Comparison of ENCODE assay signal across 21 mouse cellular contexts in the genomic region with DNA sequence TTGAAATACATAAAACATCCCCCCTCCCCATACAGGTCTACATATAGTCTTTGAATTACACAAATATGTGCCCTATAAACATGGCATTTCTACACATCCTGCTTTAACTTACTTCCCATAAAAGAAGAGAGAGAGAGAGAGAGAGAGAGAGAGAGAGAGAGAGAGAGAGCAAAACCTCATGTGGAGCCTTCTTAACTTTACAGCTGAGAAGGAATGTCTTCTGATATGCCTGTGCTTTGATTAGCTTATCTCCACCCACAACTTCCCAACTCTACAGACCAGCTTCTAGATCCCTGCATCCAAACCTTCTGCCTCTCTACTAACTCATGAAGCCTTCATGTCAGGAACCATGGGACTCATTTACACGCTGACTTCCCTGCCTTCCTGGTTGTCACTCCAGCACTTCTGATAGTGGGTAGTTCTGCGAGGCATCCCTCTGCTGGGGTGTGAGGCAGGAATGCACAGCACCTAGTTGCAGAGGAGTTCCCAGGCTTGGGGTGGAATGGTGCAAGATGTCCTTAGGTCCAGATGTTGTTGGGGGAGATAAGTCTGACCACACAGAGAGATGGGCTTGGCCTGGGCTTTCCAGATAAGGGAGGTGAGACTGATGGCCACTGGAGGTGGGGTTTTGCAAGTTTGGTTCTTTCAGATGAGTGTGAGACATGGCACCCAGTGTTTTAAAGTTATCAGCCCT.
DNase-seq lines count a peak whose midpoint lies in the region; ATAC-seq and TF ChIP-seq lines count a peak whose summit lies in the region.
"Had no signal": no experiment of that assay in that cellular context is flagged by ENCODE, and none has a peak within 500 bp of the region (broad histone marks: within the 10 kb centered on the region; RNA-seq: fewer than 3 reads in every experiment).

No protein-coding gene starts in this region.

- intact Hi-C loops in left cerebral cortex, adult 2 months (cut with DNase I), result no loop called here

- no peaks in the 10 kb centered on the region for H3K9me3 ChIP-seq in embryonic facial prominence, embryonic 11.5 days (replicated peaks; ENCODE audit: control insufficient read depth, low read length)
- H3K9me3 ChIP-seq in embryonic facial prominence, embryonic 10.5 days, result no peaks in the 10 kb centered on the region
- no peaks in the 10 kb centered on the region for H3K9me3 ChIP-seq in midbrain, embryonic 11.5 days (ENCODE audit: control insufficient read depth, low read length)
- H3K9me3 ChIP-seq in midbrain, postnatal 0 days (ENCODE audit: low read length), result no peaks in the 10 kb centered on the region
- H3K9me3 ChIP-seq in liver, embryonic 12.5 days (replicated peaks), result no peaks in the 10 kb centered on the region
- H3K9me3 ChIP-seq: embryonic facial prominence, embryonic 13.5 days; forebrain, embryonic 12.5 days; hindbrain, embryonic 10.5 days; neural tube, embryonic 12.5 days had no signal

- no peak overlapping the region for H3K9ac ChIP-seq in embryonic facial prominence, embryonic 11.5 days (replicated peaks; ENCODE audit: low read length)
- H3K9ac ChIP-seq in midbrain, embryonic 11.5 days (ENCODE audit: low read length), result no peak overlapping the region
- H3K9ac ChIP-seq in midbrain, postnatal 0 days (replicated peaks; ENCODE audit: low read length, poor library complexity, severe bottlenecking), result no peak overlapping the region
- peak overlapping the region; percentile 5; the same call in 1 of the 2 replicates for H3K9ac ChIP-seq in liver, embryonic 12.5 days
- H3K9ac ChIP-seq: embryonic facial prominence, embryonic 13.5 days; forebrain, embryonic 12.5 days; neural tube, embryonic 12.5 days had no signal

- H3K4me1 ChIP-seq in embryonic facial prominence, embryonic 11.5 days (ENCODE audit: control insufficient read depth, insufficient read depth, low read length), result no peaks in the 10 kb centered on the region
- no peaks in the 10 kb centered on the region for H3K4me1 ChIP-seq in embryonic facial prominence, embryonic 10.5 days
- H3K4me1 ChIP-seq in midbrain, embryonic 11.5 days (ENCODE audit: control insufficient read depth, insufficient read depth, low read length), result no peaks in the 10 kb centered on the region
- H3K4me1 ChIP-seq in midbrain, postnatal 0 days (ENCODE audit: insufficient read depth, low read length), result no peaks in the 10 kb centered on the region
- H3K4me1 ChIP-seq in liver, embryonic 12.5 days, result peaks cover 80% of the 10 kb centered on the region
- H3K4me1 ChIP-seq: embryonic facial prominence, embryonic 13.5 days; forebrain, embryonic 12.5 days; neural tube, embryonic 12.5 days had no signal

- 0 out of 2 replicates have a peak, but pooled peaks have one; percentile 59 for ATAC-seq in embryonic facial prominence, embryonic 11.5 days (replicated peaks; ENCODE audit: insufficient number of reproducible peaks, low FRiP score, low TSS enrichment, low read depth)
- ATAC-seq in midbrain, embryonic 11.5 days (ENCODE audit: low FRiP score), result 0 out of 2 replicates have a peak, but pooled peaks have one; percentile 22
- ATAC-seq in midbrain, postnatal 0 days (ENCODE audit: low FRiP score), result no peak
- ATAC-seq in liver, embryonic 12.5 days, result peak; percentile 87
- ATAC-seq: activated CD4-positive, CD25-positive, alpha-beta regulatory T cell, adult 4 months; inflammation-experienced regulatory T-cells, adult 6 months had no signal

- H3K27ac ChIP-seq in embryonic facial prominence, embryonic 11.5 days (replicated peaks; ENCODE audit: low read depth, low read length), result no peak overlapping the region
- no peak overlapping the region for H3K27ac ChIP-seq in embryonic facial prominence, embryonic 10.5 days (replicated peaks)
- H3K27ac ChIP-seq in midbrain, embryonic 11.5 days (ENCODE audit: low read depth, low read length), result no peak overlapping the region
- H3K27ac ChIP-seq in midbrain, postnatal 0 days (ENCODE audit: low read depth, low read length), result no peak overlapping the region
- H3K27ac ChIP-seq in liver, embryonic 12.5 days, result peak overlapping the region; percentile 70
- H3K27ac ChIP-seq in left cerebral cortex, adult 2 months, result no peak overlapping the region
- H3K27ac ChIP-seq: embryonic facial prominence, embryonic 13.5 days; forebrain, embryonic 12.5 days; hindbrain, embryonic 10.5 days; neural tube, embryonic 12.5 days had no signal

- H3K27me3 ChIP-seq in embryonic facial prominence, embryonic 11.5 days (ENCODE audit: control insufficient read depth, insufficient read depth, low read length), result no peaks in the 10 kb centered on the region
- H3K27me3 ChIP-seq in embryonic facial prominence, embryonic 10.5 days (replicated peaks; ENCODE audit: low read depth, poor library complexity, severe bottlenecking), result no peaks in the 10 kb centered on the region
- no peaks in the 10 kb centered on the region for H3K27me3 ChIP-seq in midbrain, embryonic 11.5 days (ENCODE audit: control insufficient read depth, insufficient read depth, low read length)
- no peaks in the 10 kb centered on the region for H3K27me3 ChIP-seq in midbrain, postnatal 0 days (ENCODE audit: insufficient read depth, low read length)
- no peaks in the 10 kb centered on the region for H3K27me3 ChIP-seq in liver, embryonic 12.5 days (replicated peaks)
- H3K27me3 ChIP-seq: embryonic facial prominence, embryonic 13.5 days; forebrain, embryonic 12.5 days; neural tube, embryonic 12.5 days had no signal

- no peak overlapping the region for H3K4me3 ChIP-seq in embryonic facial prominence, embryonic 11.5 days (ENCODE audit: low read depth, low read length)
- H3K4me3 ChIP-seq in embryonic facial prominence, embryonic 10.5 days, result no peak overlapping the region
- no peak overlapping the region for H3K4me3 ChIP-seq in midbrain, embryonic 11.5 days (ENCODE audit: low read depth, low read length)
- H3K4me3 ChIP-seq in midbrain, postnatal 0 days (ENCODE audit: low read depth, low read length), result no peak overlapping the region
- no peak overlapping the region for H3K4me3 ChIP-seq in liver, embryonic 12.5 days
- no peak overlapping the region for H3K4me3 ChIP-seq in left cerebral cortex, adult 2 months
- H3K4me3 ChIP-seq: embryonic facial prominence, embryonic 13.5 days; forebrain, embryonic 12.5 days; hindbrain, embryonic 10.5 days; neural tube, embryonic 12.5 days had no signal

- no peak for DNase-seq in embryonic facial prominence, embryonic 11.5 days (ENCODE audit: low spot score)
- DNase-seq in embryonic facial prominence, embryonic 10.5 days (ENCODE audit: low spot score), result no peak
- no peak for DNase-seq in midbrain, embryonic 11.5 days (ENCODE audit: low spot score, missing footprints)
- DNase-seq in midbrain, postnatal 0 days (ENCODE audit: low spot score), result no peak
- no peak for DNase-seq in left cerebral cortex, adult 2 months (ENCODE audit: extremely low spot score in 1 of 2, low spot score in 2 of 2)
- DNase-seq in cerebellum, adult 9-10 months, result no peak
- no peak for DNase-seq in kidney, adult 11 months
- DNase-seq: adrenal gland, postnatal 36 days; cerebellum, postnatal 36 days; heart, adult 18-20 months; kidney, postnatal 25 days; layer of hippocampus, adult 9-11 months; lung, postnatal 4 days; right cerebral cortex, postnatal 4 days had no signal

- no peak overlapping the region for H3K4me2 ChIP-seq in embryonic facial prominence, embryonic 11.5 days (ENCODE audit: low read depth, low read length)
- H3K4me2 ChIP-seq in midbrain, embryonic 11.5 days, result no peak overlapping the region
- H3K4me2 ChIP-seq in midbrain, postnatal 0 days (ENCODE audit: low read depth, low read length, poor library complexity, severe bottlenecking), result no peak overlapping the region
- peak overlapping the region; percentile 53 for H3K4me2 ChIP-seq in liver, embryonic 12.5 days
- H3K4me2 ChIP-seq: embryonic facial prominence, embryonic 13.5 days; forebrain, embryonic 12.5 days; neural tube, embryonic 12.5 days had no signal

- H3K36me3 ChIP-seq in embryonic facial prominence, embryonic 11.5 days (replicated peaks; ENCODE audit: control insufficient read depth, insufficient read depth, low read depth, low read length), result no peaks in the 10 kb centered on the region
- H3K36me3 ChIP-seq in embryonic facial prominence, embryonic 10.5 days (replicated peaks), result no peaks in the 10 kb centered on the region
- H3K36me3 ChIP-seq in midbrain, embryonic 11.5 days (ENCODE audit: control insufficient read depth, insufficient read depth, low read length), result no peaks in the 10 kb centered on the region
- H3K36me3 ChIP-seq in midbrain, postnatal 0 days (ENCODE audit: insufficient read depth, low read length), result no peaks in the 10 kb centered on the region
- no peaks in the 10 kb centered on the region for H3K36me3 ChIP-seq in liver, embryonic 12.5 days
- H3K36me3 ChIP-seq: embryonic facial prominence, embryonic 13.5 days; forebrain, embryonic 12.5 days; hindbrain, embryonic 10.5 days; neural tube, embryonic 12.5 days had no signal

- TF ChIP-seq CTCF in midbrain, postnatal 0 days (IDR thresholded peaks at IDR 0.05), result no peak
- TF ChIP-seq CTCF in left cerebral cortex, adult 2 months (IDR thresholded peaks at IDR 0.05), result no peak

- WGBS in embryonic facial prominence, embryonic 11.5 days, result 80% methylated on average over 2 of the region's 2 CpGs
- WGBS in embryonic facial prominence, embryonic 10.5 days, result 83% methylated on average over 2 of the region's 2 CpGs
- WGBS in midbrain, embryonic 11.5 days, result 92% methylated on average over 2 of the region's 2 CpGs
- 85% methylated on average over 2 of the region's 2 CpGs for WGBS in midbrain, postnatal 0 days
- 15% methylated on average over 2 of the region's 2 CpGs for WGBS in liver, embryonic 12.5 days (ENCODE audit: insufficient replicate concordance)
